Mouse (Mus musculus) layer of hippocampus, postnatal 25 days (tissue): ENCODE data around the gene Tbc1d1. TPM values are rescaled to one million over a fixed set of nuclear protein-coding genes. Genes with fewer than 3 reads are reported as not detected.
A peak's percentile ranks its signal among the peaks of the same experiment; 100 is the strongest.

Experiments used
- DNase-seq, 2 experiments: peaks; one replicate each; pipeline ENCODE4 v3.0.0; 2022; ENCODE audit warnings: mixed read lengths in 2 of 2, low spot score in 1 of 2; ENCODE audit errors: extremely low spot score in 1 of 2
- total RNA-seq, 2 experiments: library from RNA; stranded (reverse); gene quantifications; 2 replicates each; pipeline ENCODE4 v1.2.3; 2021

Gene Tbc1d1
- total RNA-seq, 2 experiments from 2014 or later = 26.9 to 32.4 TPM

- DNase-seq = peak; percentile 55 to 64
Measured at GRCm38 (mm10) chr5:64159781-64160704, 3.9 kb downstream of the Tbc1d1 start.

- DNase-seq = no peak
Measured at GRCm38 (mm10) chr5:64160705-64161391, 4.7 kb downstream of the Tbc1d1 start.

- DNase-seq = no peak
Measured at GRCm38 (mm10) chr5:64161917-64162316, 5.8 kb downstream of the Tbc1d1 start.

- DNase-seq = no peak
Measured at GRCm38 (mm10) chr5:64162582-64162981, 6.5 kb downstream of the Tbc1d1 start.

- DNase-seq = no peak
Measured at GRCm38 (mm10) chr5:64164414-64164813, 8.3 kb downstream of the Tbc1d1 start.

- DNase-seq = no peak
Measured at GRCm38 (mm10) chr5:64165826-64166225, 9.7 kb downstream of the Tbc1d1 start.

GRCm38 (mm10) chr5:64168990-64169540 lies 13.0 kb downstream of the Tbc1d1 start:
- DNase-seq = no peak

- DNase-seq = no peak
Measured at GRCm38 (mm10) chr5:64172884-64173283, 16.8 kb downstream of the Tbc1d1 start.

- no peak for DNase-seq
Measured at GRCm38 (mm10) chr5:64173302-64173701, 17.2 kb downstream of the Tbc1d1 start.

- no peak for DNase-seq
Measured at GRCm38 (mm10) chr5:64174429-64174935, 18.4 kb downstream of the Tbc1d1 start.

- DNase-seq = no peak
Measured at GRCm38 (mm10) chr5:64180548-64180947, 24.4 kb downstream of the Tbc1d1 start.

GRCm38 (mm10) chr5:64183712-64184111 lies 27.6 kb downstream of the Tbc1d1 start:
- DNase-seq = no peak

- no peak for DNase-seq
Measured at GRCm38 (mm10) chr5:64185257-64185656, 29.2 kb downstream of the Tbc1d1 start.

GRCm38 (mm10) chr5:64186566-64186965 lies 30.5 kb downstream of the Tbc1d1 start:
- DNase-seq = no peak

- no peak for DNase-seq
Measured at GRCm38 (mm10) chr5:64188083-64188648, 32.1 kb downstream of the Tbc1d1 start.

GRCm38 (mm10) chr5:64190892-64191291 lies 34.8 kb downstream of the Tbc1d1 start:
- no peak for DNase-seq

GRCm38 (mm10) chr5:64193353-64193752 lies 37.2 kb downstream of the Tbc1d1 start:
- DNase-seq = no peak

- DNase-seq = no peak
Measured at GRCm38 (mm10) chr5:64196250-64196865, 40.3 kb downstream of the Tbc1d1 start.

- DNase-seq = no peak
Measured at GRCm38 (mm10) chr5:64196866-64197321, 40.8 kb downstream of the Tbc1d1 start.

- no peak for DNase-seq
Measured at GRCm38 (mm10) chr5:64198624-64199023, 42.5 kb downstream of the Tbc1d1 start.
